Mouse (Mus musculus) limb, embryonic 11.5 days (tissue): ENCODE data around the gene Fbxw5. TPM values are rescaled to one million over a fixed set of nuclear protein-coding genes. Genes with fewer than 3 reads are reported as not detected.
A peak's percentile ranks its signal among the peaks of the same experiment; 100 is the strongest.

ENCODE experiments used
- ATAC-seq: fragments of 200-750 bp; cut with Nextera tagmentation; 2 replicates; pipeline ENCODE4 v1.8.0; 2017; ENCODE audit warnings: low read depth; ENCODE audit not compliant: insufficient number of reproducible peaks, low FRiP score, low TSS enrichment
- DNase-seq: peaks from one replicate; pipeline ENCODE4 v3.0.0-alpha.2; 2015; ENCODE audit warnings: low spot score
- H3K27ac ChIP-seq: fragments of 300-500 bp; sonication (generic); replicated peaks from 2 replicates; pipeline ENCODE4 v1.5.1; 2014; ENCODE audit warnings: low read depth, mild to moderate bottlenecking, low read length
- H3K27me3 ChIP-seq: fragments of 300-500 bp; sonication (generic); 2 replicates; pipeline ENCODE4 v1.6.1; 2014; ENCODE audit warnings: mild to moderate bottlenecking, low read length, mixed read lengths; ENCODE audit not compliant: control insufficient read depth, insufficient read depth
- H3K36me3 ChIP-seq: fragments of 300-500 bp; sonication (generic); 2 replicates; pipeline ENCODE4 v1.6.1; 2014; ENCODE audit warnings: mild to moderate bottlenecking, low read length, moderate library complexity, mixed read lengths; ENCODE audit not compliant: control insufficient read depth, insufficient read depth
- H3K4me1 ChIP-seq: fragments of 300-500 bp; sonication (generic); 2 replicates; pipeline ENCODE4 v1.6.1; 2014; ENCODE audit warnings: low read length, mixed read lengths; ENCODE audit not compliant: control insufficient read depth, insufficient read depth
- H3K4me2 ChIP-seq: fragments of 300-500 bp; sonication (generic); 2 replicates; pipeline ENCODE4 v1.6.1; 2014; ENCODE audit warnings: low read depth, mild to moderate bottlenecking, moderate library complexity; ENCODE audit not compliant: severe bottlenecking
- H3K4me3 ChIP-seq: fragments of 300-500 bp; sonication (generic); 2 replicates; pipeline ENCODE4 v1.5.1; 2014; ENCODE audit warnings: low read depth, low read length
- H3K9ac ChIP-seq: fragments of 300-500 bp; sonication (generic); 2 replicates; pipeline ENCODE4 v1.6.1; 2014; ENCODE audit warnings: mild to moderate bottlenecking, low read length
- H3K9me3 ChIP-seq: fragments of 300-500 bp; sonication (generic); 2 replicates; pipeline ENCODE4 v1.6.1; 2016; ENCODE audit warnings: low read length; ENCODE audit not compliant: control insufficient read depth
- WGBS: fragments of 180-500 bp; shearing (Covaris S2); extraction: QIAGEN DNeasy Blood & Tissue Kit; methylation state at CpG from one replicate; pipeline ENCODE4 v1.1.7; 2014; 5-methylcytosine and 5-hydroxymethylcytosine counted together
- polyA plus RNA-seq: library from polyadenylated mRNA; unstranded; fragments of >200 nt; fragmentation: Nextera tagmentation; extraction: Ambion mirVana; gene quantifications from 2 replicates; pipeline ENCODE4 v1.2.1, GENCODE M21; 2014

Gene Fbxw5
- polyA plus RNA-seq, 1 experiment from 2014 or later, result 68.0 TPM

- Histone ChIP-seq H3K9ac (no peak within 1 kb of the TSS), H3K4me1 (peaks cover 5% of the 10 kb centered on the region; the same call in 1 of the 2 replicates), H3K36me3 (no peaks in the 10 kb centered on the region), H3K27me3 (no peaks in the 10 kb centered on the region), H3K4me2 (no peak within 1 kb of the TSS), H3K9me3 (no peaks in the 10 kb centered on the region), H3K27ac (no peak within 1 kb of the TSS), H3K4me3 (no peak within 1 kb of the TSS)
- 49% methylated on average over 6 of the region's 6 CpGs for WGBS
- ATAC-seq, result no peak
- no peak for DNase-seq
Measured at GRCm38 (mm10) chr2:25469969-25470368, 30.6 kb upstream of the Fbxw5 start, which contains the start of gene Ptgds. TSS of gene Ptgds (minus strand) at chr2:25470046.

GRCm38 (mm10) chr2:25472550-25472949 lies 28.0 kb upstream of the Fbxw5 start:
- Histone ChIP-seq H3K9ac (no peak overlapping the region), H3K4me2 (no peak overlapping the region), H3K27me3 (no peaks in the 10 kb centered on the region), H3K9me3 (no peaks in the 10 kb centered on the region), H3K4me1 (no peaks in the 10 kb centered on the region), H3K36me3 (no peaks in the 10 kb centered on the region), H3K27ac (no peak overlapping the region), H3K4me3 (no peak overlapping the region)
- 88% methylated on average over 2 of the region's 2 CpGs for WGBS
- ATAC-seq, result no peak
- no peak for DNase-seq

GRCm38 (mm10) chr2:25477541-25477940 lies 23.0 kb upstream of the Fbxw5 start:
- Histone ChIP-seq H3K27me3 (no peaks in the 10 kb centered on the region), H3K27ac (no peak overlapping the region), H3K4me1 (no peaks in the 10 kb centered on the region), H3K36me3 (no peaks in the 10 kb centered on the region), H3K9me3 (no peaks in the 10 kb centered on the region), H3K9ac (no peak overlapping the region), H3K4me2 (no peak overlapping the region), H3K4me3 (no peak overlapping the region)
- ATAC-seq, result no peak
- no peak for DNase-seq
- WGBS, result 86% methylated on average over 8 of the region's 8 CpGs

GRCm38 (mm10) chr2:25477967-25478675 lies 22.4 kb upstream of the Fbxw5 start:
- no peaks in the 10 kb centered on the region for H3K4me1 ChIP-seq
- DNase-seq, result no peak
- no peak overlapping the region for H3K9ac ChIP-seq
- no peak overlapping the region for H3K4me3 ChIP-seq
- H3K9me3 ChIP-seq, result no peaks in the 10 kb centered on the region
- no peaks in the 10 kb centered on the region for H3K36me3 ChIP-seq
- 96% methylated on average over 3 of the region's 3 CpGs for WGBS
- no peak overlapping the region for H3K27ac ChIP-seq
- no peak overlapping the region for H3K4me2 ChIP-seq
- H3K27me3 ChIP-seq, result no peaks in the 10 kb centered on the region
- ATAC-seq, result no peak

- H3K27me3 ChIP-seq, result no peaks in the 10 kb centered on the region
- DNase-seq (no peak), ATAC-seq (no peak)
- H3K4me1 ChIP-seq, result no peaks in the 10 kb centered on the region
- H3K27ac ChIP-seq, result no peak overlapping the region
- H3K9me3 ChIP-seq, result no peaks in the 10 kb centered on the region
- 64% methylated on average over 10 of the region's 10 CpGs for WGBS
- H3K9ac ChIP-seq, result no peak overlapping the region
- no peak overlapping the region for H3K4me3 ChIP-seq
- no peaks in the 10 kb centered on the region for H3K36me3 ChIP-seq
- no peak overlapping the region for H3K4me2 ChIP-seq
Measured at GRCm38 (mm10) chr2:25479551-25480311, 20.8 kb upstream of the Fbxw5 start.

GRCm38 (mm10) chr2:25480541-25480940 lies 20.0 kb upstream of the Fbxw5 start:
- Histone ChIP-seq H3K4me3 (no peak overlapping the region), H3K4me1 (no peaks in the 10 kb centered on the region), H3K4me2 (no peak overlapping the region), H3K9ac (no peak overlapping the region), H3K9me3 (no peaks in the 10 kb centered on the region), H3K36me3 (no peaks in the 10 kb centered on the region), H3K27me3 (no peaks in the 10 kb centered on the region), H3K27ac (no peak overlapping the region)
- DNase-seq (no peak), ATAC-seq (no peak)
- WGBS, result 87% methylated on average over 1 of the region's 1 CpGs

GRCm38 (mm10) chr2:25482969-25483368 lies 17.6 kb upstream of the Fbxw5 start:
- ATAC-seq (no peak), DNase-seq (peak; percentile 58)
- Histone ChIP-seq H3K9ac (no peak overlapping the region), H3K27me3 (no peaks in the 10 kb centered on the region), H3K9me3 (no peaks in the 10 kb centered on the region), H3K4me3 (no peak overlapping the region), H3K27ac (no peak overlapping the region), H3K4me1 (no peaks in the 10 kb centered on the region), H3K36me3 (no peaks in the 10 kb centered on the region), H3K4me2 (no peak overlapping the region)
- 29% methylated on average over 7 of the region's 7 CpGs for WGBS

GRCm38 (mm10) chr2:25484901-25485647 lies 15.5 kb upstream of the Fbxw5 start:
- Histone ChIP-seq H3K4me2 (no peak overlapping the region), H3K4me3 (no peak overlapping the region), H3K9me3 (no peaks in the 10 kb centered on the region), H3K4me1 (no peaks in the 10 kb centered on the region), H3K27me3 (no peaks in the 10 kb centered on the region), H3K36me3 (no peaks in the 10 kb centered on the region), H3K27ac (no peak overlapping the region), H3K9ac (no peak overlapping the region)
- 65% methylated on average over 11 of the region's 11 CpGs for WGBS
- ATAC-seq (no peak), DNase-seq (no peak)
